Mouse (Mus musculus): Measurements from ENCODE around the gene Chn2. TPM values are rescaled to one million over a fixed set of nuclear protein-coding genes. Genes with fewer than 3 reads are reported as not detected.

Chn2 gene
- 10 to 100 TPM; 17.8 to 22.4 TPM for total RNA-seq (2021)
- long read RNA-seq, transcript Chn2-201 (13 exons, 2,418 nt) = major isoform, 15 of 30 reads
- long read RNA-seq, transcript Chn2-202 (7 exons, 2,983 nt) = minor isoform, 9 of 30 reads
- long read RNA-seq, partial matches to known transcripts = 1 of 30 reads
- long read RNA-seq, other reads (novel, unspliced or antisense) = 5 of 30 reads

GRCm38 (mm10) chr6:54039357-54039804 lies at the start of gene Chn2:
TSS of gene Chn2 (plus strand) at chr6:54039554.
- DNase-seq (ENCODE audit: low spot score in 2 of 2) = peak in 1 of 2 experiments; percentile 28

DNA sequence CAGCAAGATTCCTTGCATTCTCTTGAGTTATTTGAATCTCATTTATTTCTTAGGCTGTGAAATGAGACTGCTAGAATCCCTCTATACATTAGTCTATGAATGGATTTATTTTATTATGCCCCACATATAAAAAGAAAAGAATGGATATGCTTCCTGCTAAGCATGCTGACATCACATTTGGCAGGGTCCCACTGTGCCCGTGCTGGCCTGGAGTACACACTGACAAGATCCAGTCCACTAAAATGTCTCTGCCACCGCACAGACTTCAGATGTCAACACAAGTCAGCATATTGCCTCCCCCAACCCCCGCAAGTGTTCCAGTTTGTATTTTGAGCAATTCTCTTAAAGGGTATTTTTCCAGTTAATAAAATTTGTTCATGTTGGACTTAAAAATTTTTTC lies 47.0 kb upstream of the Chn2 start:
- no peak for DNase-seq (ENCODE audit: low spot score in 2 of 2)

GRCm38 (mm10) chr6:53995519-53995918 lies 43.8 kb upstream of the Chn2 start:
- no peak for DNase-seq (ENCODE audit: low spot score in 2 of 2)

DNA sequence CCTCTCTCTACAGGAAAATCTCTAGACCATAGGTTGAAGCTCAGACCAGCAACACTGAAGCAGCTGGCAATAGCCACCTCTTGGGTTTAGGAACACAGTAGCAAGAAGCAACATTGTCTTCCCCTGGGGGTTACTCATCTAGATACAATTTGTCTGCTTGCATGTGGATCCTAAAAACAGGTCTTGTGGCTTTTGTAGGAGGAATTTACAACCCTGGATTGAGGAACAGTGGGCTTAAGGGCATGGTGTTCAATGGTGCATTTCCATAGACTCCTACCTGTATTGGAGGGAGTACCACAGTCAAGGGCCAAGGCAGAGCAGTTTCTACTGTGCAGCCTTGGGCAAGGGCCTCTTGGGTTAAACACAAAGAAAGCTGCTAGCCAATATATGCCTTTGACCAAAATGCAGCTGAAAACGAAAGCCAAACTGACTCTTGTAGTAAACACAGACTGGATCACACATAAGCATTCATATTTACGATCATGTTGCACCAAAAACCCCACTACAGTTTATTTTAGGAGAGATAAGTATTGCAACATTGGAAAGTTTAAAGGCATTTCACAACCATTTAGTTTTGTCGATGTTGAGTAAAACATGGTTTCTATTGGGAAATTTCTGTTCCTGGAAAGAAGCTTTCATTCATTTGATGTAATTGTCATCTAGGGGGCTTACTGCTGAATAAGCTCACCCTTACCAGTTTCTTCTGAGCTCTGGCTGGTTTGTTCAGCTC lies 43.0 kb upstream of the Chn2 start:
- no peak for DNase-seq (ENCODE audit: low spot score in 2 of 2)

DNA sequence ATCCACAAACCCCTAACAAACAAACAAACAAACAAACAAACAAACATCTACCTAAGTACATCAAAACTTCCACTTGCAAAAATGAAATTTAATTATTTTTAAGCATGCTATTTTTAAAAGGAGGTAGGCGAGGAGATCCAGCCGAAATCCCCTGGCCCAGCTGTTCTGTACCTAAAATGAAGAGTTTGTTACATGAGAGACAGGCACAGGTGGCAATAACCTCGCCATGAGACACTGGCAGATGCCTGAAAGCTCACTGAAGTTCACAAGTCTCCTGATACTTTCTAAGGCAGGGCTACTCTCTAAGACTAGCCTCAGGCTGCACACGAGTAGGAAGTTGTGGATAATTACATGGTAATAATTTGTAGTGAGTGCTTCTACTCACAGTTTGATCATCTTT lies 34.1 kb upstream of the Chn2 start:
- no peak for DNase-seq (ENCODE audit: low spot score in 2 of 2)

DNA sequence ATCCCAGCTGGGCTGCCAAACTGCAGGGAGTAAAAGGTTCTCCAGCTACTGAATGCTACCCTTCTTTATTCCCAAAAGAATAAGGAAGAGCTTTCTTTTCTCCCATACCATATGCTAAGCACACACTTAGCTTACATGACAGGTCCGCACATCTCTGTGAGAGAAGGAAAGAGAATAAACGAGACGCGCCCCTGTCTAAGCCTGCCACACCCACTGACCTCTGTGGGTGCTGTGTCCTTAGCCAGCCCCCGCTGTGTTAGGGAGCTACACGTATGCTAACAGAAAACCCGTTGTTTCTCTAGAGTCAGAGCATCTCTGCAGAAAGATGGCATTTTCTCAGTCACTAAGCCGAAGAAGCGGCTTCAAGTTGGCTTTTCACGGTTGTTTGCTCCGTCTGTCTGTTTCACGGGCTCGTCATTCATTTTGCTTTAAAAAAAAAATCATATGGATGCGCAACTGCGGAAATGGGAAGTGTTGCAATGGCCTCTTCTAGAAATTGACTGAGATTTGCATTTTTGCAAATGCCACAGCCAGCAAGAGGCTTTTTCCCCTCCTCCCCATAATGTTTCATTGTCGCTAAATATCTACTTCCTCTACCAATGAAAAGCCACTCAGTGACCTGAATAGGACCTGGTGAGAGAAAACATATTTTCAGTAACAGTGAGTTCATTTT lies 30.8 kb upstream of the Chn2 start:
- peak in 1 of 2 experiments; percentile 10 for DNase-seq (ENCODE audit: low spot score in 2 of 2)

- DNase-seq (ENCODE audit: low spot score in 2 of 2) = no peak
Observed at GRCm38 (mm10) chr6:54009293-54009692, 30.1 kb upstream of the Chn2 start.

DNA sequence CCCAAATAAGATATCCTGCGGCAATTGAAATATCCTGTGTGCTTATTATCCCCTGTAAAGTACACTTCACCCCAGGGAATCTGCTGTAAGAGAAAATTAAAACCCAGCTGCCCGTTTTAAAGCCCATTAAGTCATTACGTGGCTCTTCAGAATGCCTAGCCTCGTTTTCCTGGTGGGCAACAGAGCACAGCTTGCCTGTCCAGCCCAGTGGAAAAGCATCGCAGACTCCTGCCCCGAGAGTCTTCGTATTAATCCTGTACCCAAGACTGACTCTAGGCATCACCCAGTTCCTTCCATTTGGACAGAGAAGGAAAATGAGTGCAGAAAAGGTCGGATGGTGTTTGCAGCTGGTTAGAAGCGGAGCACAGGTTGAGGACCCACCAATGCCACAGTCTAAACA lies 29.0 kb upstream of the Chn2 start:
- no peak for DNase-seq (ENCODE audit: low spot score in 2 of 2)

- DNase-seq (ENCODE audit: low spot score in 2 of 2) = no peak
Observed at GRCm38 (mm10) chr6:54012163-54012562, 27.2 kb upstream of the Chn2 start.

GRCm38 (mm10) chr6:54018038-54018437 lies 21.3 kb upstream of the Chn2 start:
- DNase-seq (ENCODE audit: low spot score in 2 of 2) = no peak

DNA sequence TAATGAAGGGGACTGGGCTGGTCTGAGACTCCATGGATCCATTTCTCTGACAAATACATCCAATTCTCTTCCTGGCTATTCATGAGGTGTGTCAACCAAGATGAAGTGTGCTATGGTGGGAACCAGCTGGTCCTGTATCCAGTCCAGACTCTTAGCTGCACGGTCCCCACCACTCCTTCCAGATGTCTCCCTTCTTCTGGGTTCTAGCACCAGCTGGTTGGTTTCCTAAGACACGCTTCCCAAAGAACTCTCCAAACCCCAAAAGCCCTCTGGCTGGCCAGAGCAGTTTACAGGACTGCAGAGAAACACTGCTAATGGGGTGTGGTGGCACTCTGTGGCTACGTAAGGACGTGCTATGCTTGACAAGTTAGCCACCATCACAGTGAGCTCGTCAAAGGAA lies 20.5 kb upstream of the Chn2 start:
- no peak for DNase-seq (ENCODE audit: low spot score in 2 of 2)

GRCm38 (mm10) chr6:54021123-54021789 lies 18.1 kb upstream of the Chn2 start:
- no peak for DNase-seq (ENCODE audit: low spot score in 2 of 2)

- DNase-seq (ENCODE audit: low spot score in 2 of 2) = no peak
Observed at GRCm38 (mm10) chr6:54023846-54024245, 15.5 kb upstream of the Chn2 start.

- DNase-seq (ENCODE audit: low spot score in 2 of 2) = no peak
Observed at GRCm38 (mm10) chr6:54028706-54029105, 10.6 kb upstream of the Chn2 start.

DNA sequence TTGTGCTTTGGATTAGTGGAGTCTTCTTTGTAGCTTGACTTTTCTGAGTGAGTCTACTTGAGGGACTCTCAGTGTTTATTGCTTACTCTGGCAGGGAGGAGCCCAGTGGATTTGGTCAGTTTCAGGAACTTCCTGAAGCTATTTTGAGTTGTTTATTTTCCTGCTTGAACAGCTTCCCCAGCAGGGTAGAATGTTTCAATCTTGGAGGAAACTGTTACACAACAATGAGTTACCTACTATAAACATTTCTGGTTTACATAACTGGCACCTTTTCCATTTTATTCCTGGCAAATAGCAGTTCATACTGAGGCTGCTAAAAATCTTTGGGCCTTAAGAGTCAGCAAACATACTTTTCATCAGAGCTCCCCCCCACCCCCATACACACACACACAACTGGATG lies 9.0 kb upstream of the Chn2 start:
- DNase-seq (ENCODE audit: low spot score in 2 of 2) = no peak

GRCm38 (mm10) chr6:54030776-54031175 lies 8.6 kb upstream of the Chn2 start:
- no peak for DNase-seq (ENCODE audit: low spot score in 2 of 2)

DNA sequence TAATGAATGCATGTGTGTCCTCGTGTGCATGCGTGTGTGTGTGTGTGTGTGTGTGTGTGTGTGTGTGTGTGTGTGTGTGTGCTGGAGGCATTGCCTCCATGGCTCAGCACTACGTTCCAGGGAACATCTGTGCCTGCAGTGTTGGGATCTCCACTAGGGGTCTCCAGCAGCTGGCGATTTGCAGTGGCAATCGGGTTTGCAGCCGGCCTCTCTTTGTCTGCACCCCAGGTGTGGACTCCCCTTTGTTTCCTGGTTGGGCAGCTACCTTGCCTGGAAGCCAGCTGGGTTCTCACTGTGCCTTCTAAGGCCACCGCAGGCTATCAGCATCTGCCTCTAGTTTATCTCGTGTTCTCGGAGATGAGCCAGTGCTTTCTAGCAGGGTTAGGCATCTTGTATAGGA lies 4.9 kb upstream of the Chn2 start:
- peak in 1 of 2 experiments; percentile 58 for DNase-seq (ENCODE audit: low spot score in 2 of 2)

DNA sequence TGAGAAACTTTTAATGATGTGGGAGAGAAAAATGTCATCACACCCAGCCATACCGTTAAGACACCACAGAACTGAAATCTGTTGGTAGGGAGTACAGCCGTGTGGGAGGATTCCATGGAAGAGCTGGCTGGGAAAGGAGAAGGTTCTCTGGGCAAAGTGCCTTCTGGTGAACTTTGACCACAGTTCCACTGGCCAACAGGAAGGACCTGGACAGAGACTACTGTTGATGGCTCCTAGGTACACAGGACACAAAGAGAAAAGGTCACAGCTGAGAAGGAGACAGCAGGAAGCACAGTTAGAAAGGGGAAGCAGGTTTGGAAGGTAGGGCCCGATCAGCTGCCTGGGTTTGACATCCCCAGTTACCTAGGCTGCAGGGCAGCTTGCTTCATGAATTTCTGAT lies 3.8 kb upstream of the Chn2 start:
- no peak for DNase-seq (ENCODE audit: low spot score in 2 of 2)

DNA sequence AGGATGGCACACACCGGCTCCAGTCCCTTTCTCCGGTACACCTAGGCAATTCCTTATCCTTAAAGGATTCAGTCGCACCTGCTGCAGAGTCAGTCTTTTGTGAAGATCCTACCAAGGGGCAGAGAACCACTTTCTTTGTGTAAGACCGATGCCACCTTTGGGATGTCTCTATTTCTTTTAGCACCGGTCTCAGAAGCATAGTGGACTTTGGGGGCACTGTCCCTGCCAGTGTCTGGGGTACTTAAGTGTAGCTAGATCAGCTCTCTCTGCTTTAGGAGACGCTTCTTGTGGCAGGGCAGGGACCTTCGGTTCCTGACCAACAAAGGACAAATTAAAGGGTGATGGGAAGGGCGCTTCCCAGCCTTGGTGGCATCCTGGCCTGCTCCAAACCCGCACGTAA lies 488 bp upstream of the Chn2 start:
- no peak for DNase-seq (ENCODE audit: low spot score in 2 of 2)

DNA sequence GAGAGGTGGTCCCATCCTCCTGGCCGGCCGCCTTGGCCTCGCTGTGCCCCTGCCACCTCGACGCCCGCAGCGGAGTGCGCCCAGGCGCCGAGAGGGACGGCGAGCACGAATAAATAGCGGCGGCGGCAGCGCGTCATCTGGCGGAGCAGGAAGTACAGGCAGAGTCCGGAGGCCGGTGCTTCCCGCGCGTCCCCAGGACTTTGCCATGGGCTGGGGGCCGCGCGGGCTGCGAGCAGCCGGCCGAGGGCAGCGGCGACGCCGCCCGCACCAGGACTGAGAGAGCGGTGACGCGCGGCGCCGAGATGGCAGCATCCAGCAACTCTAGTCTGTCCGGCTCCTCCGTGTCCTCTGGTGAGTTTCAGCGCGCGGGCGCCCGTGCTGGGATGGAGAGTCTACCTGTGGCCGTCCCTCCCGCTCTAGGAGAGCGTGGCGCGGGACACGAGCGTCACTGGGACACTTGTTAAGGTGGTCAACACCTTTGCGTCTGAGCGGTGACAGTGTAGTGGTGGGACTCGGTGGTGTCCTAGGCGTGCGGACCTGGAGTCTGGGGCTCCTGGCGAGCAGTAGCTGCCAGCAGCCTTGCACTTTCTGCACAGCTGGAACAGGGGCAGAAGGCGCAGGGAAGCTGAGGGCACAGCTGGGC lies 572 bp downstream of the Chn2 start:
- DNase-seq (ENCODE audit: low spot score in 2 of 2) = no peak

- DNase-seq (ENCODE audit: low spot score in 2 of 2) = no peak
Observed at GRCm38 (mm10) chr6:54040448-54040844, 1.1 kb downstream of the Chn2 start.
